Mouse (Mus musculus) spleen, adult 2 months (tissue): ENCODE results near the gene Elovl5.

Experiments
- CTCF ChIP-seq: fragments of 200-500 bp; IDR thresholded peaks from 2 replicates; pipeline ENCODE4 v1.5.1; 2011; ENCODE audit warnings: mild to moderate bottlenecking, inconsistent platforms; ENCODE audit not compliant: insufficient read depth, insufficient read length, insufficient replicate concordance; ENCODE audit errors: extremely low read depth
- POLR2A ChIP-seq: fragments of 200-500 bp; IDR thresholded peaks from 2 replicates; pipeline ENCODE4 v1.6.1; 2011; ENCODE audit warnings: low read depth, low read length, inconsistent platforms

- TF ChIP-seq CTCF (no peak), POLR2A (no peak)
Observed at GRCm38 (mm10) chr9:77930860-77931184, 13.7 kb downstream of the Elovl5 start.
